9 mouse cellular contexts compared by ENCODE assay signal in genomic region chr2:52938351-52939074, GRCm38 (mm10).
DNase-seq lines count a peak whose midpoint lies in the region; ATAC-seq lines count a peak whose summit lies in the region.
"Had no signal": no experiment of that assay in that cellular context is flagged by ENCODE, and none has a peak within 500 bp of the region (broad histone marks: within the 10 kb centered on the region; RNA-seq: fewer than 3 reads in every experiment).

No protein-coding gene starts in this region.

- DNase-seq in heart, postnatal 4 days, result no peak
- DNase-seq in 416B (ENCODE audit: low read depth) (peak; percentile 84), ZHBTc4 (ENCODE audit: low read depth, low spot score) (peak; percentile 41)
- peak; percentile 30 for DNase-seq in induced T-regulatory cell, adult 2 months (ENCODE audit: low read depth)
- no peak for DNase-seq in cerebellum, postnatal 14 days
- no peak for DNase-seq in spleen, postnatal 14 days (ENCODE audit: low spot score in 2 of 2)
- DNase-seq in left cerebral cortex, adult 9 months (ENCODE audit: low spot score in 2 of 2), result no peak
- DNase-seq: layer of hippocampus, adult 9-11 months had no signal

- no peaks in the 10 kb centered on the region for H3K9me3 ChIP-seq in heart, embryonic 16.5 days (replicated peaks; ENCODE audit: control insufficient read depth, low read length)

- H3K27me3 ChIP-seq in heart, embryonic 16.5 days (ENCODE audit: control insufficient read depth, insufficient read depth, low read length), result no peaks in the 10 kb centered on the region

- no peaks in the 10 kb centered on the region for H3K36me3 ChIP-seq in heart, embryonic 16.5 days (ENCODE audit: control insufficient read depth, insufficient read depth)

- no peak overlapping the region for H3K9ac ChIP-seq in heart, embryonic 16.5 days (ENCODE audit: low read length)

- ATAC-seq in heart, embryonic 16.5 days (replicated peaks; ENCODE audit: extremely low read depth, insufficient read depth, low FRiP score), result peak; percentile 37; the same call in 1 of the 2 replicates

- H3K27ac ChIP-seq in heart, embryonic 16.5 days (ENCODE audit: low read length), result 0 out of 2 replicates have a peak overlapping the region, but pooled peaks have one; percentile 12

- no peak overlapping the region for H3K4me3 ChIP-seq in heart, embryonic 16.5 days (ENCODE audit: low read length)

- 22% methylated on average over 6 of the region's 6 CpGs for WGBS in heart, embryonic 16.5 days

- H3K4me1 ChIP-seq in heart, embryonic 16.5 days (ENCODE audit: control insufficient read depth, insufficient read depth, low read length), result peaks cover 13% of the 10 kb centered on the region

- H3K4me2 ChIP-seq in heart, embryonic 16.5 days (ENCODE audit: low read depth, low read length), result no peak overlapping the region

Comparison
In these comparisons a context has a peak if more than half of its experiments do, and no peak if none do; other contexts are left out.
1. DNase-seq: peak in 416B (single experiment), ZHBTc4 (single experiment) and induced T-regulatory cell, adult 2 months (single experiment); none in heart, postnatal 4 days (single experiment), cerebellum, postnatal 14 days (0 of 2), spleen, postnatal 14 days (0 of 2) and left cerebral cortex, adult 9 months (0 of 2).